Mouse (Mus musculus) small intestine, adult 10 weeks (tissue): ENCODE data around the gene Rfng. TPM values are rescaled to one million over a fixed set of nuclear protein-coding genes. Genes with fewer than 3 reads are reported as not detected.

Experiments used
- polyA plus RNA-seq: library from polyadenylated mRNA; stranded (reverse); fragments of 350-450 nt; fragmentation: Illumina TruSeq; extraction: RNeasy Lipid Tissue Mini Kit (QIAGEN cat#74804); gene quantifications from one replicate; pipeline ENCODE4 v1.2.3, GENCODE M21; 2014; ENCODE audit warnings: low replicate concordance

Rfng gene
- polyA plus RNA-seq: not detected

GRCm38 (mm10) chr11:120784064-120784791, at the start of gene Rfng, which contains the start of gene Gps1:
Gene Rfng, minus strand, starts transcription at chr11:120784207.
Gene Gps1, plus strand, starts transcription at chr11:120784272.

DNA sequence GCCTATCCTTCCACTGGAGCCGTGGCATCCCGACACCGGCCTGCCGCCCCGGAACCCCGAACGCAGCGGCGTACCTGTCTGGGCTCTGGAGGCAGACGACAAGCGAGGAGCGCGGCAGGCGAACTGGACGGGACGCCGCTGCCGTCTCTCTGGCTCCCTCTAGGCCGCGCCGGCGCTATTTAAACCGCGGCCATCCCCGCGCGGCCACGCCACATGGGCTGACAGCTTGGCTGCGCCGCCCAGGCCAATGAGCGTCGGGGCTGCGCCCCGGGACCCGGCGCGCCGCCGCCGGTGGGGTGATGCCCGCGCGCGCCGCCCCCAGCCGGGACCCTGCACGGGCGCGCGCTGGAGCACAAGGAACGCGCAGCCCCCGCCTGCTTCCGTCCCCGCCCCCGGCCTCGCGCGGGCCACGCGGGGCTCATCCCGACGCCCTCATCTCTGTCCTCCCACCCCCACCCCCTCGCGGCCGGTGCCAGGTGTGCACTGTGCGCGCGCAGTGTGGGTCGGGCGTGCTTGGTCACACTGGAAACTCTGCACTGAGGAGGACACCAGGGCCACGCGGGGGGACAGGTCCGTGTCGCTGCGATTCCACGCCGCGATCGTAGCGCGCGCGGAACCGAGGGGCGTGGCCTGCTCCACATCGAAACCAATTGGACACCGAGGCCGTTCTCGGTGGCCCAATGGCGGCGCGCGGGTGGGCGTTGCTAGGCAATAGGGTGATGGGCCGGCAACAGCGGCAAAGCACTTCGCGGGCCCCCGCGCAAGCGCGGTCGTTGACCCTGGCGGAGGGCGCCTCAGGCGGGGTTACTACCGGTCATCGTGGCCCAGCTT, 40.2 kb upstream of the Rfng start, which contains the start of gene Fasn:
Gene Fasn, minus strand, starts transcription at position 592 of the 831 bp plus-strand sequence.

GRCm38 (mm10) chr11:120795756-120796613, 12.0 kb upstream of the Rfng start, which contains the start of gene Dus1l:
Gene Dus1l, minus strand, starts transcription at chr11:120796403.

GRCm38 (mm10) chr11:120762672-120763041, 21.4 kb downstream of the Rfng start, which contains the start of gene Hmga1b:
Gene Hmga1b, plus strand, starts transcription at chr11:120762794.

DNA sequence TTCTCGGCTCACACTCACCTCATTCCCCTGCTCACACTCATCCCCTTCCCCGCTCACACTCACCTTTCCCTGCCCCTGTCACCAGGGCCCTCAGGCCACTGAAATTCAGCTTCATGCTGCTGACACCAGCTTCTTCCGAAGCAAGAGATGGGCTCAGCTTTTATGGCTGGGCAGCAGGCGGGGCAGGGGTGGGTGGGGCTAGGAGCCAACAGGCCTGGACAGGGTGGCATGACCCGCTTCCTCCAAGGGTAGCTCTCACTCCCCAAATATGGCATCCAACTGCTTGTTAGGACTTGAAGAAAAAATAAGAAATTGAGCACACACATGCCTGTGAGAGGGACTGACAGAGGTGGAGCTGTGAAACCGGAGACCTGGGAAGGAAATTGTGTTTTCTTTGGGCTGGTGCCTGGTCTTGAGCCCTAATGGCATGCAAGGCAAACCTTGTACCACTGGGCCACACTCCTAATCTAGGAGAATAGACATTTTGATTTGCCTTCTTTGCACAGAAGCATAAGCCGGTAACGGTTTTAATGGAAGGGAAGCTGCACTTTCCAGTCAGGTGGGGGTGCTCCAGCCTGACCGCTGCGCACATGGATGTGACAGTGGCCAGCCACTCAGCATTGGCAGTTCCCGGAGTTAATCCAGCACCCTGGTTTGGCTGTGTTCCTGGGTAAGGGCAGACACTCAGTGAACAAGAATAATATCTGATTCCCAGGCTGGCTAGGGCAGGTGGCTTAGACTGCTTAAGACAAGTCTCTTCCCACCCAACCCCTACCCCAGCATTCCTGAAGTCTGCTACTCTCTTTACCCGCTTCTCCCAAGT, 51.9 kb downstream of the Rfng start, which contains the start of gene Cbr2:
Gene Cbr2, minus strand, starts transcription at position 257 of the 823 bp plus-strand sequence.

Other genes starting within 250 kb of the Rfng start
- gene Mcrip1, start 234.5 kb downstream of the Rfng start, polyA plus RNA-seq: not detected
- not detected for gene Ppp1r27, start 233.1 kb downstream of the Rfng start, polyA plus RNA-seq
- gene P4hb, start 211.0 kb downstream of the Rfng start, polyA plus RNA-seq: 728 TPM
- gene Arhgdia, start 202.6 kb downstream of the Rfng start, polyA plus RNA-seq: 24.2 TPM
- gene Alyref, start 185.8 kb downstream of the Rfng start, polyA plus RNA-seq: 18.5 TPM
- 8.2 TPM for gene Anapc11, start 185.8 kb downstream of the Rfng start, polyA plus RNA-seq
- gene Npb, start 175.7 kb downstream of the Rfng start, polyA plus RNA-seq: not detected
- gene Pcyt2, start 166.3 kb downstream of the Rfng start, polyA plus RNA-seq: 28.6 TPM
- gene Sirt7, start 159.0 kb downstream of the Rfng start, polyA plus RNA-seq: 9.2 TPM
- 10.0 TPM for gene Mafg, start 150.6 kb downstream of the Rfng start, polyA plus RNA-seq
- gene Pycr1, start 140.4 kb downstream of the Rfng start, polyA plus RNA-seq: 1.4 TPM
- gene Myadml2, start 136.0 kb downstream of the Rfng start, polyA plus RNA-seq: not detected
- not detected for gene Notum, start 123.0 kb downstream of the Rfng start, polyA plus RNA-seq
- gene Aspscr1, start 111.2 kb downstream of the Rfng start, polyA plus RNA-seq: 3.6 TPM
- gene Cenpx, start 70.5 kb downstream of the Rfng start, polyA plus RNA-seq: not detected
- gene Lrrc45, start 70.3 kb downstream of the Rfng start, polyA plus RNA-seq: 0.33 TPM
- not detected for gene Rac3, start 62.7 kb downstream of the Rfng start, polyA plus RNA-seq
- not detected for gene Dcxr, start 56.9 kb downstream of the Rfng start, polyA plus RNA-seq
- not detected for gene Cbr2, start 52.1 kb downstream of the Rfng start, polyA plus RNA-seq
- gene Hmga1b, start 21.4 kb downstream of the Rfng start, polyA plus RNA-seq: not detected
- gene Gps1, start 65 bp upstream of the Rfng start, polyA plus RNA-seq: 4.1 TPM
- gene Dus1l, start 12.2 kb upstream of the Rfng start, polyA plus RNA-seq: 2.2 TPM
- 1.3 TPM for gene Fasn, start 40.3 kb upstream of the Rfng start, polyA plus RNA-seq
- gene Ccdc57, start 148.7 kb upstream of the Rfng start, polyA plus RNA-seq: not detected
- gene Slc16a3, start 164.3 kb upstream of the Rfng start, polyA plus RNA-seq: 0.71 TPM
- gene Csnk1d, start 207.1 kb upstream of the Rfng start, polyA plus RNA-seq: 44.3 TPM